Mouse (Mus musculus) G1E (cell line): ENCODE data around the gene Rmnd5a. TPM values are rescaled to one million over a fixed set of nuclear protein-coding genes. Genes with fewer than 3 reads are reported as not detected.

Experiments used
- ATAC-seq: 2 replicates; pipeline ENCODE4 v1.8.0; 2016; ENCODE audit warnings: mild to moderate bottlenecking; ENCODE audit not compliant: insufficient number of reproducible peaks, poor library complexity, low FRiP score, severe bottlenecking; ENCODE audit errors: extremely low read depth
- DNase-seq: peaks from one replicate; pipeline ENCODE4 v3.0.0; 2012; ENCODE audit warnings: low spot score
- H3K27me3 ChIP-seq: 2 replicates; pipeline ENCODE4 v1.6.1; 2012; ENCODE audit warnings: mild to moderate bottlenecking, low read length, inconsistent platforms; ENCODE audit not compliant: insufficient read depth
- H3K36me3 ChIP-seq: replicated peaks from 2 replicates; pipeline ENCODE3; 2012; ENCODE audit warnings: mild to moderate bottlenecking, inconsistent platforms
- H3K4me1 ChIP-seq: 2 replicates; pipeline ENCODE4 v1.6.1; 2012; ENCODE audit warnings: low read depth, low read length, inconsistent platforms, mixed read lengths; ENCODE audit not compliant: insufficient read depth
- H3K4me3 ChIP-seq: 2 replicates; pipeline ENCODE4 v1.5.1; 2012; ENCODE audit warnings: low read depth, mild to moderate bottlenecking, inconsistent platforms, low read length, moderate library complexity, mixed read lengths
- H3K9me3 ChIP-seq: replicated peaks from 2 replicates; pipeline ENCODE4 v1.6.1; 2012; ENCODE audit warnings: inconsistent platforms
- CTCF ChIP-seq: IDR thresholded peaks from 2 replicates; pipeline ENCODE4 v1.5.1; 2012; ENCODE audit warnings: low read depth, low read length, inconsistent platforms, mixed read lengths
- GATA1 ChIP-seq: IDR thresholded peaks from 2 replicates; pipeline ENCODE4 v1.6.1; 2012; ENCODE audit warnings: borderline replicate concordance, low read length, inconsistent platforms, mixed read lengths
- GATA2 ChIP-seq: IDR thresholded peaks from 2 replicates; pipeline ENCODE4 v1.6.1; 2012; ENCODE audit warnings: low read depth, low read length, inconsistent platforms, borderline replicate concordance
- POLR2AphosphoS5 ChIP-seq: IDR thresholded peaks from 2 replicates; pipeline ENCODE4 v1.6.1; 2012; ENCODE audit warnings: low read depth, low read length, inconsistent platforms; ENCODE audit not compliant: insufficient replicate concordance
- TAL1 ChIP-seq: conservative IDR thresholded peaks from 2 replicates; pipeline ENCODE4 v1.6.1; 2012; ENCODE audit warnings: low read depth, low read length, inconsistent platforms, mixed read lengths
- polyA plus RNA-seq: library from polyadenylated mRNA; stranded (reverse); fragments of >175 nt; gene quantifications from 2 replicates; pipeline ENCODE4 v1.2.3, GENCODE M21; 2012
- total RNA-seq, 2 experiments: library from RNA; stranded (forward) in 1 of 2; stranded (reverse) in 1 of 2; fragments of 200-1000 nt in 1 of 2; fragments of >200 nt in 1 of 2; fragmentation: Nextera tagmentation in 1 of 2; gene quantifications; 2 replicates each; pipeline ENCODE4 v1.2.3; 2014 to 2017

Gene Rmnd5a
- total and polyA plus RNA-seq, 3 experiments, result 7.4 to 89.4 (median 65.9) TPM

DNA sequence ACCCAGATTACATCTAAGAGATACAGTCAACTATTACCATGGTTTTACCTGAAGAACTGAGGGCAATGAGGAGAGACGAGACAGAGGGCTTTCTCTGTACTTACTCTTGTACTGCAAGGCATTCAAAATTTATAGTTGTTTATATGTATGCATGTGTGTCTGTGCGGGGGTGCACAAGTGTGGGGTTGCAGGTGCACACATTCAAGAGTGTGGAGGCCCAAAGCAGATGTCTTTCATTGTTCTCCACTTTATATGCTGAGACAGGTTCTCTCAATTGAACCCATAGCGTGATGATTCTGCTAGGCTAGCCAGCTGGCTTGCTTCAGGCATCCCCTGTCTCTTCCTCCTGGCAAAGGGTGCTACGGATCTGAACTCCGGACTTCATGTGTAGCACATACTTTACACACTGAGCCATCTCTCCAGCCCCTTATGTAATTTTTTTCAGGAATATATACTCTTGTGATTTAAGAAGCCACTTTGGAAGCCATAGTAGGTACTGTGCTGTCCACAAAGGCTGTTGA is 69.3 kb downstream of the Rmnd5a start:
- DNase-seq (no peak), ATAC-seq (no peak)
- no peak for TF ChIP-seq GATA2
- TF ChIP-seq CTCF, result no peak
- TF ChIP-seq GATA1, result no peak
- no peak for TF ChIP-seq TAL1
- no peak for TF ChIP-seq POLR2AphosphoS5
- no peaks in the 10 kb centered on the region for H3K4me1 ChIP-seq
- no peaks in the 10 kb centered on the region for H3K36me3 ChIP-seq
- no peaks in the 10 kb centered on the region for H3K9me3 ChIP-seq
- H3K27me3 ChIP-seq, result peaks cover 14% of the 10 kb centered on the region
- no peak overlapping the region for H3K4me3 ChIP-seq

DNA sequence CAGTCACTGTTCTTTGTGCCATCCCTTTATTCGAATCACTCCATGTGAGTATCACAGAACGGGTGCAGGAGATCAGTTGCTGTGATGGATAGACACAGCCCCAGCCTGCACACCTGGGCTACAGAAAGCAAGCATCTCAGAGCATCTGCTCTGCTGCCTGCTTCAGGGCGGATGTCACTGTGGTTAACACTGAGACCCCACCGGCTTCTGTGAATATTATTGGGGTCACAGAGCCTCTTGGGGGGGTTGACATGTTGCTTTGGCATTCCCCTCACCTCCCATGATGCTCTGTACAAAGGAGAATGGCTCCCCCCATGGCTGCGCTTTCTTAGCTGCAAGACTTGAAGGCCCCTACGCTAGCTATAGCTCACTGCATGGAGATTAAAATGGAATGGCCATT is 71.0 kb downstream of the Rmnd5a start:
- H3K9me3 ChIP-seq, result no peaks in the 10 kb centered on the region
- no peak for ATAC-seq
- no peaks in the 10 kb centered on the region for H3K36me3 ChIP-seq
- peaks cover 12% of the 10 kb centered on the region; the same call in 1 of the 2 replicates for H3K27me3 ChIP-seq
- no peak for DNase-seq
- H3K4me1 ChIP-seq, result no peaks in the 10 kb centered on the region
- no peak for TF ChIP-seq CTCF
- no peak for TF ChIP-seq TAL1
- no peak for TF ChIP-seq POLR2AphosphoS5
- TF ChIP-seq GATA2, result no peak
- TF ChIP-seq GATA1, result no peak
- no peak overlapping the region for H3K4me3 ChIP-seq

DNA sequence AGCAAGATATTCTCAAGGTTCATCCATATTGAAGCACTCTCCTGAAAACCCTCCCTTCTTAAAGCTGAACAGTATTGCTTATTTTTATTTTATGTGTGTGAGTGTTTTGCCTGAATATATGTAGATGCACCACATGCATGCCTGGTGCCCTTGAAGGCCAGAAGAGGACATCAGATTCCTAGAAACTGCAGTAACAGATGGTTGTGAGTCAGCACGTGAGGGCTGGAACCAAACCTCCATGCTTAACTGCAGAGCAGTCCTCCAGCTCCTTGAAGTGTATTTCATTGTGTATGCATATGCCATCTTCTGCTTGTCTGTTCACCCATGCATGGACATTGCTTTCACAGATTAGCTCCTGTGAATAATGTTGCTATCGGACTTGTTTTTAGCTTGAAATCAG is 76.4 kb downstream of the Rmnd5a start:
- Histone ChIP-seq H3K4me3 (no peak overlapping the region), H3K27me3 (peaks cover 13% of the 10 kb centered on the region; the same call in 1 of the 2 replicates), H3K36me3 (no peaks in the 10 kb centered on the region), H3K9me3 (no peaks in the 10 kb centered on the region), H3K4me1 (no peaks in the 10 kb centered on the region)
- no peak for TF ChIP-seq TAL1
- TF ChIP-seq GATA2, result no peak
- TF ChIP-seq POLR2AphosphoS5, result no peak
- no peak for TF ChIP-seq CTCF
- TF ChIP-seq GATA1, result no peak
- ATAC-seq (no peak), DNase-seq (no peak)

DNA sequence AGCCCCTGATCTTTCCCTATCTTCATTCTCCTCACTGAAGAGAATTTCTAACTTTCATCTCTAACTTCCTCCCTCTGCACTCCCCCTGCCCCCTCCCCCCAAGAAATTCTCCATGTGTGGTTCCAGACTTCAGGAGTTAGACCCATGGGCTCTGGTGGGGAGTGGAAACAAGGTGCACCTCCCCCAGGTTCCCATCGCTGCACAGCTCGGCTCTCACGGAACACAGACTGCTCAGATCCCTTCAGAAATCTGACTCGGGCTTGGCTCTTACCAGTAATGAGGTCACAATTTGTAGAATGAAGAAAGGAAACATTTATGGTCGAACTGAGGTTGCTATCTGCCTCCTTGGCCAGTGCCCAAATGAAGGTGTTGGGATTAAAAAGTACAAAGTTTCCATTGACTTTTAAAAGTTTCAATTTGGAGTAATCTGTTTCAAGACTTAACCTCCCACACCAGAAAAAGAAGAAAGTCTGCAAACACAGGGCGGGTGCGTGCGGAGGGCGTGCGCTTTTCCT is 79.2 kb downstream of the Rmnd5a start:
- TF ChIP-seq GATA1, result no peak
- no peak for TF ChIP-seq TAL1
- TF ChIP-seq CTCF, result no peak
- no peak for TF ChIP-seq GATA2
- H3K9me3 ChIP-seq, result no peaks in the 10 kb centered on the region
- DNase-seq (no peak), ATAC-seq (no peak)
- no peak overlapping the region for H3K4me3 ChIP-seq
- H3K4me1 ChIP-seq, result no peaks in the 10 kb centered on the region
- H3K27me3 ChIP-seq, result peaks cover 17% of the 10 kb centered on the region
- H3K36me3 ChIP-seq, result no peaks in the 10 kb centered on the region

GRCm38 (mm10) chr6:71360751-71361150 is 79.7 kb downstream of the Rmnd5a start:
- no peak for DNase-seq

DNA sequence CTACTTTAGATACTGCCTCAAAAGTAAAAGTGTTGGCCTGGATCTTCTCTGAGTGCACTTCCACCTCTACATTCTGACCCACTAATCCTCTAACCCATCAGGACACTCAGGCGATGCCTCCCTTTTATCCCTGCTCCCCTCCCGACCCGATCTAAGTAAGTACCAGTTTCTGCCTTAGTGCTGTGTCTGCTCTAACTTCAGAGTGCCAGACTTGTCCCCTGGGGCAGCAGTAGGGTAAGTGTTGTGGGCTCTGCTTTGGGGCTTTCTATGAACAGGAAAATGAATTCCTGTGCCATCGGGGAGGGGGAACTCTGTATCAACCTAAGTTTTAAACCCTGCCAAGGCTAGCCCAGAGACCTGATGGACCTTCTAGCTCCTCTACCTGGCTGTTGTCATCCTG is 80.2 kb downstream of the Rmnd5a start:
- Histone ChIP-seq H3K4me3 (no peak overlapping the region), H3K9me3 (no peaks in the 10 kb centered on the region), H3K4me1 (no peaks in the 10 kb centered on the region), H3K27me3 (peaks cover 17% of the 10 kb centered on the region), H3K36me3 (no peaks in the 10 kb centered on the region)
- no peak for TF ChIP-seq CTCF
- TF ChIP-seq GATA1, result no peak
- TF ChIP-seq POLR2AphosphoS5, result no peak
- TF ChIP-seq GATA2, result no peak
- TF ChIP-seq TAL1, result no peak
- DNase-seq (no peak), ATAC-seq (no peak)

More at GRCm38 (mm10) chr6:71360751-71361150, 79.7 kb downstream of the Rmnd5a start:
- Histone ChIP-seq H3K4me1 (no peaks in the 10 kb centered on the region), H3K36me3 (no peaks in the 10 kb centered on the region), H3K27me3 (peaks cover 17% of the 10 kb centered on the region), H3K9me3 (no peaks in the 10 kb centered on the region), H3K4me3 (no peak overlapping the region)
- no peak for ATAC-seq
- TF ChIP-seq GATA1, result no peak
- TF ChIP-seq POLR2AphosphoS5, result no peak
- no peak for TF ChIP-seq TAL1
- TF ChIP-seq GATA2, result no peak
- no peak for TF ChIP-seq CTCF
